Mouse (Mus musculus): ENCODE data around the gene Epb41l4b. TPM values are rescaled to one million over a fixed set of nuclear protein-coding genes. Genes with fewer than 3 reads are reported as not detected.

Epb41l4b gene
- polyA plus RNA-seq, 2 experiments = 5.3 to 12.2 TPM

GRCm38 (mm10) chr4:57140200-57140799 lies 2.9 kb downstream of the Epb41l4b start:
- Histone ChIP-seq H3K4me2 (replicated peaks; ENCODE audit: low read depth, low read length, severe bottlenecking) (no peak overlapping the region), H3K4me1 (ENCODE audit: control insufficient read depth, insufficient read depth, low read length) (peaks cover 24% of the 10 kb centered on the region), H3K9me3 (ENCODE audit: control insufficient read depth, low read length) (no peaks in the 10 kb centered on the region), H3K27me3 (ENCODE audit: control insufficient read depth, insufficient read depth, low read length) (peaks cover 10% of the 10 kb centered on the region; the same call in 1 of the 2 replicates), H3K4me3 (replicated peaks; ENCODE audit: low read length) (no peak overlapping the region), H3K27ac (replicated peaks; ENCODE audit: low read depth, low read length) (no peak overlapping the region), H3K36me3 (ENCODE audit: control insufficient read depth, insufficient read depth, low read length) (no peaks in the 10 kb centered on the region), H3K9ac (ENCODE audit: low read depth, low read length, severe bottlenecking) (no peak overlapping the region)
- no peak for TF ChIP-seq POLR2A (IDR thresholded peaks at IDR 0.05; ENCODE audit: borderline replicate concordance, extremely low read depth, insufficient read depth, insufficient read length)
- DNase-seq (ENCODE audit: low spot score) (no peak), ATAC-seq (ENCODE audit: low FRiP score, low read depth) (no peak)
- WGBS = 12% methylated on average over 4 of the region's 4 CpGs

GRCm38 (mm10) chr4:57139433-57139832 lies 3.8 kb downstream of the Epb41l4b start:
- ATAC-seq (ENCODE audit: low FRiP score, low read depth) (no peak), DNase-seq (ENCODE audit: low spot score) (peak; percentile 50)
- peaks cover 10% of the 10 kb centered on the region; the same call in 1 of the 2 replicates for H3K27me3 ChIP-seq (ENCODE audit: control insufficient read depth, insufficient read depth, low read length)
- H3K36me3 ChIP-seq (ENCODE audit: control insufficient read depth, insufficient read depth, low read length) = no peaks in the 10 kb centered on the region
- H3K9me3 ChIP-seq (ENCODE audit: control insufficient read depth, low read length) = no peaks in the 10 kb centered on the region
- 0 out of 2 replicates have a peak overlapping the region, but pooled peaks have one; percentile 7 for H3K4me2 ChIP-seq (replicated peaks; ENCODE audit: low read depth, low read length, severe bottlenecking)
- peaks cover 24% of the 10 kb centered on the region for H3K4me1 ChIP-seq (ENCODE audit: control insufficient read depth, insufficient read depth, low read length)
- no peak for TF ChIP-seq POLR2A (IDR thresholded peaks at IDR 0.05; ENCODE audit: borderline replicate concordance, extremely low read depth, insufficient read depth, insufficient read length)
- no peak overlapping the region for H3K27ac ChIP-seq (replicated peaks; ENCODE audit: low read depth, low read length)
- no peak overlapping the region for H3K4me3 ChIP-seq (replicated peaks; ENCODE audit: low read length)
- H3K9ac ChIP-seq (ENCODE audit: low read depth, low read length, severe bottlenecking) = no peak overlapping the region
- 63% methylated on average over 10 of the region's 10 CpGs for WGBS

GRCm38 (mm10) chr4:57138093-57138440 lies 5.2 kb downstream of the Epb41l4b start:
- TF ChIP-seq POLR2A (IDR thresholded peaks at IDR 0.05; ENCODE audit: borderline replicate concordance, extremely low read depth, insufficient read depth, insufficient read length) = no peak
- H3K4me3 ChIP-seq (replicated peaks; ENCODE audit: low read length) = no peak overlapping the region
- no peak overlapping the region for H3K4me2 ChIP-seq (replicated peaks; ENCODE audit: low read depth, low read length, severe bottlenecking)
- no peak overlapping the region for H3K27ac ChIP-seq (replicated peaks; ENCODE audit: low read depth, low read length)
- no peaks in the 10 kb centered on the region for H3K9me3 ChIP-seq (ENCODE audit: control insufficient read depth, low read length)
- no peaks in the 10 kb centered on the region for H3K36me3 ChIP-seq (ENCODE audit: control insufficient read depth, insufficient read depth, low read length)
- no peak overlapping the region for H3K9ac ChIP-seq (ENCODE audit: low read depth, low read length, severe bottlenecking)
- no peak for ATAC-seq (ENCODE audit: low FRiP score, low read depth)
- WGBS = 72% methylated on average over 6 of the region's 6 CpGs
- peaks cover 24% of the 10 kb centered on the region for H3K4me1 ChIP-seq (ENCODE audit: control insufficient read depth, insufficient read depth, low read length)
- H3K27me3 ChIP-seq (ENCODE audit: control insufficient read depth, insufficient read depth, low read length) = peaks cover 10% of the 10 kb centered on the region; the same call in 1 of the 2 replicates
- no peak for DNase-seq (ENCODE audit: low spot score)

- H3K9me3 ChIP-seq (ENCODE audit: control insufficient read depth, low read length) = no peaks in the 10 kb centered on the region
- H3K4me2 ChIP-seq (replicated peaks; ENCODE audit: low read depth, low read length, severe bottlenecking) = no peak overlapping the region
- H3K27me3 ChIP-seq (ENCODE audit: control insufficient read depth, insufficient read depth, low read length) = peaks cover 8% of the 10 kb centered on the region; the same call in 1 of the 2 replicates
- peaks cover 24% of the 10 kb centered on the region for H3K4me1 ChIP-seq (ENCODE audit: control insufficient read depth, insufficient read depth, low read length)
- ATAC-seq (ENCODE audit: low FRiP score, low read depth) (no peak), DNase-seq (ENCODE audit: low spot score) (no peak)
- no peak overlapping the region for H3K9ac ChIP-seq (ENCODE audit: low read depth, low read length, severe bottlenecking)
- no peak for TF ChIP-seq POLR2A (IDR thresholded peaks at IDR 0.05; ENCODE audit: borderline replicate concordance, extremely low read depth, insufficient read depth, insufficient read length)
- no peaks in the 10 kb centered on the region for H3K36me3 ChIP-seq (ENCODE audit: control insufficient read depth, insufficient read depth, low read length)
- WGBS = 60% methylated on average over 8 of the region's 8 CpGs
- H3K4me3 ChIP-seq (replicated peaks; ENCODE audit: low read length) = no peak overlapping the region
- no peak overlapping the region for H3K27ac ChIP-seq (replicated peaks; ENCODE audit: low read depth, low read length)
Observed at GRCm38 (mm10) chr4:57137371-57138092, 5.7 kb downstream of the Epb41l4b start.

- Histone ChIP-seq H3K9ac (ENCODE audit: low read depth, low read length, severe bottlenecking) (no peak overlapping the region), H3K4me2 (replicated peaks; ENCODE audit: low read depth, low read length, severe bottlenecking) (no peak overlapping the region), H3K9me3 (ENCODE audit: control insufficient read depth, low read length) (no peaks in the 10 kb centered on the region), H3K27me3 (ENCODE audit: control insufficient read depth, insufficient read depth, low read length) (no peaks in the 10 kb centered on the region), H3K4me3 (replicated peaks; ENCODE audit: low read length) (no peak overlapping the region), H3K4me1 (ENCODE audit: control insufficient read depth, insufficient read depth, low read length) (peaks cover 6% of the 10 kb centered on the region), H3K36me3 (ENCODE audit: control insufficient read depth, insufficient read depth, low read length) (no peaks in the 10 kb centered on the region), H3K27ac (replicated peaks; ENCODE audit: low read depth, low read length) (no peak overlapping the region)
- WGBS = 61% methylated on average over 1 of the region's 1 CpGs
- ATAC-seq (ENCODE audit: low FRiP score, low read depth) (no peak), DNase-seq (ENCODE audit: low spot score) (no peak)
- TF ChIP-seq POLR2A (IDR thresholded peaks at IDR 0.05; ENCODE audit: borderline replicate concordance, extremely low read depth, insufficient read depth, insufficient read length) = no peak
Observed at GRCm38 (mm10) chr4:57135431-57135830, 7.8 kb downstream of the Epb41l4b start.

Measured in limb, embryonic 14.5 days (tissue).